8 mouse cellular contexts compared by ENCODE assay signal in the genomic region with DNA sequence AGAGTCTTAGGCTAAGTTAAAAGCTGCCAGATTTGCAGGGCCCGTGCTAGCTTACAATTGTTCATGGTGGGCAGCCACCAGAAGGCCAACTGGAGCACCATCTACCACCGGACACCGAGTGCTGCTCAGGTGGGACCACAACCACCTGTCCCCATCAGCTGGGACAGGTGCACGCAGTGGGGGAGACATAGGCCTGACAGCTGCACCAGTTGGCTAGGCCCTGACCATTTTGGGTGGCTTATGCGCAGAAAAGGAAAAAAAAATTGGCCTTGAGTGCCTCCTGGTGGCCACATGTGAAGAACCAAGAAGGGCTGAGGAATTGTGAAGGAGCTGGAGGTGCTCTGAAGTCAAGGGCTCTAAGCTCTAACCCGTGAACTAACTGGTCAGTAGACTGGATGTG. TPM values are rescaled to one million over a fixed set of nuclear protein-coding genes. Genes with fewer than 3 reads are reported as not detected.
A peak's percentile ranks its signal among the peaks of the same experiment; 100 is the strongest.
DNase-seq lines count a peak whose midpoint lies in the region; ATAC-seq and TF ChIP-seq lines count a peak whose summit lies in the region.

No protein-coding gene starts in this region.

- no peak overlapping the region for H3K4me2 ChIP-seq in intestine, embryonic 16.5 days (ENCODE audit: low read depth, low read length)
- H3K4me2 ChIP-seq in liver, postnatal 0 days (ENCODE audit: low read depth, low read length): no peak overlapping the region
- no peak overlapping the region for H3K4me2 ChIP-seq in neural tube, embryonic 11.5 days (ENCODE audit: low read depth)

- CTCF ChIA-PET in Patski (lab: Charles Lee): interaction anchor here (0.6 to 4.5 kb wide), 10 partner anchors 9 to 43 kb away, joined by 3 to 49 read pairs (median 6); no protein-coding TSS in a partner anchor

- peak; percentile 75 for ATAC-seq in CD4-positive, CD25-positive, alpha-beta regulatory T cell, adult 4 months
- peak; percentile 8 for ATAC-seq in Patski
- peak; percentile 78 for ATAC-seq in common myeloid progenitor, adult 5-6 weeks (replicated peaks; ENCODE audit: low read depth, poor library complexity, severe bottlenecking)
- peak; percentile 4 for ATAC-seq in intestine, embryonic 16.5 days
- peak; percentile 37 for ATAC-seq in liver, postnatal 0 days
- no peak for ATAC-seq in neural tube, embryonic 11.5 days (ENCODE audit: insufficient read depth, low FRiP score, low TSS enrichment)

- TF ChIP-seq CTCF in Patski (IDR thresholded peaks at IDR 0.05): no peak
- peak; percentile 85 for TF ChIP-seq CTCF in liver, postnatal 0 days (IDR thresholded peaks at IDR 0.05; ENCODE audit: low read depth)

- no peak overlapping the region for H3K9ac ChIP-seq in intestine, embryonic 16.5 days (ENCODE audit: low read depth, low read length)
- H3K9ac ChIP-seq in liver, postnatal 0 days (replicated peaks): no peak overlapping the region
- H3K9ac ChIP-seq in neural tube, embryonic 11.5 days (ENCODE audit: low read length): peak overlapping the region; percentile 14; the same call in 1 of the 2 replicates

- H3K4me3 ChIP-seq in intestine, embryonic 16.5 days (ENCODE audit: low read length): no peak overlapping the region
- no peak overlapping the region for H3K4me3 ChIP-seq in liver, postnatal 0 days (ENCODE audit: low read depth, low read length)
- no peak overlapping the region for H3K4me3 ChIP-seq in neural tube, embryonic 11.5 days (ENCODE audit: low read depth, low read length)

- peak overlapping the region; percentile 66; the same call in 1 of the 2 replicates for H3K27ac ChIP-seq in intestine, embryonic 16.5 days (ENCODE audit: low read length)
- H3K27ac ChIP-seq in liver, postnatal 0 days (ENCODE audit: low read depth): no peak overlapping the region
- H3K27ac ChIP-seq in neural tube, embryonic 11.5 days (ENCODE audit: low read depth, low read length): peak overlapping the region; percentile 92

- no peaks in the 10 kb centered on the region for H3K9me3 ChIP-seq in intestine, embryonic 16.5 days (ENCODE audit: control insufficient read depth, low read length)
- H3K9me3 ChIP-seq in liver, postnatal 0 days (ENCODE audit: low read length): no peaks in the 10 kb centered on the region
- H3K9me3 ChIP-seq in neural tube, embryonic 11.5 days (ENCODE audit: control insufficient read depth, low read length): no peaks in the 10 kb centered on the region

- H3K36me3 ChIP-seq in intestine, embryonic 16.5 days (ENCODE audit: control insufficient read depth, insufficient read depth, low read length): no peaks in the 10 kb centered on the region
- H3K36me3 ChIP-seq in liver, postnatal 0 days (replicated peaks; ENCODE audit: insufficient read depth, low read length): no peaks in the 10 kb centered on the region
- no peaks in the 10 kb centered on the region for H3K36me3 ChIP-seq in neural tube, embryonic 11.5 days (ENCODE audit: control insufficient read depth, insufficient read depth, low read length)

- in situ Hi-C loops in Patski (cut with MboI; ENCODE audit: low pct_unique_long_range_greater_than_20kb): loop anchor here (5.0 kb wide), 1 partner anchor 44 kb away; no protein-coding TSS in a partner anchor

- no peak for TF ChIP-seq EP300 in liver, postnatal 0 days (IDR thresholded peaks at IDR 0.05; ENCODE audit: low read depth)

- 35% methylated on average over 6 of the region's 6 CpGs for WGBS in intestine, embryonic 16.5 days
- 29% methylated on average over 6 of the region's 6 CpGs for whole genome bisulfite sequencing in liver, postnatal 0 days (ENCODE audit: insufficient replicate concordance)
- WGBS in neural tube, embryonic 11.5 days: 23% methylated on average over 6 of the region's 6 CpGs

- peaks cover 44% of the 10 kb centered on the region for H3K4me1 ChIP-seq in intestine, embryonic 16.5 days (ENCODE audit: control insufficient read depth, insufficient read depth, low read length)
- H3K4me1 ChIP-seq in liver, postnatal 0 days (ENCODE audit: insufficient read depth): peaks cover 18% of the 10 kb centered on the region
- peaks cover 47% of the 10 kb centered on the region for H3K4me1 ChIP-seq in neural tube, embryonic 11.5 days (ENCODE audit: control insufficient read depth, insufficient read depth, low read length)

- POLR2A ChIA-PET in Patski (lab: Charles Lee): interaction anchor here (0.8 to 2.0 kb wide), 5 partner anchors 18 to 38 kb away, joined by 3 to 10 read pairs (median 4); partner anchors contain the start of gene Trmt61a

- no peaks in the 10 kb centered on the region for H3K27me3 ChIP-seq in Patski
- no peaks in the 10 kb centered on the region for H3K27me3 ChIP-seq in intestine, embryonic 16.5 days (replicated peaks; ENCODE audit: control insufficient read depth, insufficient read depth, low read length)
- no peaks in the 10 kb centered on the region for H3K27me3 ChIP-seq in liver, postnatal 0 days (ENCODE audit: insufficient read depth, low read length)
- no peaks in the 10 kb centered on the region for H3K27me3 ChIP-seq in neural tube, embryonic 11.5 days (ENCODE audit: control insufficient read depth, insufficient read depth, low read length)

- DNase-seq in Patski (ENCODE audit: low read depth, low spot score): no peak
- peak; percentile 65 for DNase-seq in gastrocnemius, postnatal 25 days
- DNase-seq in liver, postnatal 0 days: peak; percentile 79
- peak; percentile 84 for DNase-seq in neural tube, embryonic 11.5 days (ENCODE audit: low spot score)
- peak; percentile 70 for DNase-seq in thymus, postnatal 36 days

RNA-seq across cellular contexts. Expression of gene Bag5, which starts 16.8 kb away (rescaled TPM):
- 10 to 100 TPM; 32.5 to 37.9 TPM for polyA plus RNA-seq in CD4-positive, CD25-positive, alpha-beta regulatory T cell, adult 4 months (2017; shearing (Covaris generic))
- 40.1 TPM for polyA plus RNA-seq in Patski (2021)
- total RNA-seq in common myeloid progenitor, adult 5-6 weeks (2017): 38.3 and 44.9 TPM in 2 replicates
- 10 to 100 TPM; 10.9 to 14.6 TPM for total RNA-seq in gastrocnemius, postnatal 25 days (2021)
- 43.0 and 46.2 TPM in 2 replicates for polyA plus RNA-seq in intestine, embryonic 16.5 days (2015; fragmentation: Nextera tagmentation; extraction: Ambion mirVana)
- 16.7 TPM in 2 replicates for polyA plus RNA-seq in liver, postnatal 0 days (2015; fragmentation: Nextera tagmentation; extraction: Ambion mirVana)
- polyA plus RNA-seq in neural tube, embryonic 11.5 days (2014; fragmentation: Nextera tagmentation; extraction: Ambion mirVana): 58.8 and 60.0 TPM in 2 replicates

RNA-seq across cellular contexts. Expression of gene Apopt1, which starts 16.8 kb away (rescaled TPM):
- polyA plus RNA-seq in CD4-positive, CD25-positive, alpha-beta regulatory T cell, adult 4 months (2017; shearing (Covaris generic)): 10 to 100 TPM; 69.2 to 69.5 TPM
- polyA plus RNA-seq in Patski (2021): 36.7 TPM
- 41.9 and 56.2 TPM in 2 replicates for total RNA-seq in common myeloid progenitor, adult 5-6 weeks (2017)
- total RNA-seq in gastrocnemius, postnatal 25 days (2021): 10 to 100 TPM; 37.7 to 38.9 TPM
- polyA plus RNA-seq in intestine, embryonic 16.5 days (2015; fragmentation: Nextera tagmentation; extraction: Ambion mirVana): 56.2 and 58.2 TPM in 2 replicates
- 21.5 and 22.1 TPM in 2 replicates for polyA plus RNA-seq in liver, postnatal 0 days (2015; fragmentation: Nextera tagmentation; extraction: Ambion mirVana)
- 53.1 and 53.4 TPM in 2 replicates for polyA plus RNA-seq in neural tube, embryonic 11.5 days (2014; fragmentation: Nextera tagmentation; extraction: Ambion mirVana)

RNA-seq across cellular contexts. Expression of gene Trmt61a, which starts 18.3 kb away (rescaled TPM):
- polyA plus RNA-seq in CD4-positive, CD25-positive, alpha-beta regulatory T cell, adult 4 months (2017; shearing (Covaris generic)): 1 to 10 TPM; 2.9 to 4.8 TPM
- 12.9 TPM for polyA plus RNA-seq in Patski (2021)
- total RNA-seq in common myeloid progenitor, adult 5-6 weeks (2017): 6.2 and 12.7 TPM in 2 replicates
- 1 to 10 TPM; 2.7 to 2.9 TPM for total RNA-seq in gastrocnemius, postnatal 25 days (2021)
- polyA plus RNA-seq in intestine, embryonic 16.5 days (2015; fragmentation: Nextera tagmentation; extraction: Ambion mirVana): 11.3 and 12.7 TPM in 2 replicates
- 4.3 and 5.7 TPM in 2 replicates for polyA plus RNA-seq in liver, postnatal 0 days (2015; fragmentation: Nextera tagmentation; extraction: Ambion mirVana)
- 5.8 and 6.6 TPM in 2 replicates for polyA plus RNA-seq in neural tube, embryonic 11.5 days (2014; fragmentation: Nextera tagmentation; extraction: Ambion mirVana)

RNA-seq across cellular contexts. Expression of gene Ckb, which starts 24.1 kb away (rescaled TPM):
- 10 to 100 TPM; 24.1 to 30.0 TPM for polyA plus RNA-seq in CD4-positive, CD25-positive, alpha-beta regulatory T cell, adult 4 months (2017; shearing (Covaris generic))
- polyA plus RNA-seq in Patski (2021): 69.4 TPM
- total RNA-seq in common myeloid progenitor, adult 5-6 weeks (2017): 1.1 and 2.8 TPM in 2 replicates
- 10 to 100 TPM; 14.9 to 15.6 TPM for total RNA-seq in gastrocnemius, postnatal 25 days (2021)
- 927 and 953 TPM in 2 replicates for polyA plus RNA-seq in intestine, embryonic 16.5 days (2015; fragmentation: Nextera tagmentation; extraction: Ambion mirVana)
- 28.1 and 32.7 TPM in 2 replicates for polyA plus RNA-seq in liver, postnatal 0 days (2015; fragmentation: Nextera tagmentation; extraction: Ambion mirVana)
- 2,083 and 2,271 TPM in 2 replicates for polyA plus RNA-seq in neural tube, embryonic 11.5 days (2014; fragmentation: Nextera tagmentation; extraction: Ambion mirVana)
